Mouse (Mus musculus): Measurements from ENCODE around the gene Dis3l.
"Not testable (repeated sequence)": the region's sequence is repeated elsewhere in the genome, so short reads cannot be mapped to it uniquely, and the experiment has no call there.

The Dis3l gene

DNA sequence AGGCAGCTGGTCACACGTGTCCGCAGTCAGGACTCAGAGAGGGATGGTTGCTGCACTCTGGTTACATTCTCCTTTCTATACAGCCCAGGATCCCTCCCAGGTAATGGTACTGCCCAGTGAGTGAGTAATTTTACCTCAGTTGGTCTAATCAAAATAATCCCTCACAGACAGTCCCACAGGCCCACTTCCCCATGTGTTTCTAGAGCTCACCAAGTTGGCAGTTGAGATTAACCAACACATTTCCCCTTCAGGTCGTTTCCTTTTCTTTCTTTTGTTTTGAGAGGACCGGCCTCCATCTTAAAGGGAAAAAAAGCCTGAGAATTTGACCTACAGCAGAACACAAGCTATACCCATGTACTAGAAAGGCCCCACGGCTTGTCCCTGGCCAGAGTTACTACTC, 4.8 kb upstream of the Dis3l start:
- DNase-seq (ENCODE audit: low read depth, low spot score): no peak
- no peaks in the 10 kb centered on the region for H3K27me3 ChIP-seq (ENCODE audit: control insufficient read depth, insufficient read depth, low read length, poor library complexity, severe bottlenecking)
- no peaks in the 10 kb centered on the region for H3K36me3 ChIP-seq (ENCODE audit: control insufficient read depth, insufficient read depth, low read length, poor library complexity, severe bottlenecking)

DNA sequence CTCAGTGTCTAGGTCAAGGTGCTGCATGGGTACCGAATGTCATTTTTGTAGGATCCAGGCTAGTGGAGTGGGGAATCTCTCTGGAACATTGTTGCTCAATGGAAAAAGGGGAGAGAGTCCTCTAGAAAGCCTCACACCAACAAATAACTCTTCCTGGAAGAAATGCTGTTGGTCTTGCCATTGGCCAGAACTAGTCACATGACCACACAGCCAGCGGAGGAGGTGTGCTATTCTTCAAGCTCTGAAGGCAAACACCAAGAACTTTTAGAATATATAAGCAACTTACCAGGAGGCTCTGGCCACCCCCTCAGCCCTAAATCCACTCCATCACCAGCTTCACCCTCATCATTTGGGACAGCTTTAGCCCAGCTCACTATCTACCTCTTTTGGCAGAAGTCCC, 2.6 kb upstream of the Dis3l start:
- Histone ChIP-seq H3K36me3 (ENCODE audit: control insufficient read depth, insufficient read depth, low read length, poor library complexity, severe bottlenecking) (no peaks in the 10 kb centered on the region), H3K27me3 (ENCODE audit: control insufficient read depth, insufficient read depth, low read length, poor library complexity, severe bottlenecking) (no peaks in the 10 kb centered on the region)
- no peak for DNase-seq (ENCODE audit: low read depth, low spot score)

DNA sequence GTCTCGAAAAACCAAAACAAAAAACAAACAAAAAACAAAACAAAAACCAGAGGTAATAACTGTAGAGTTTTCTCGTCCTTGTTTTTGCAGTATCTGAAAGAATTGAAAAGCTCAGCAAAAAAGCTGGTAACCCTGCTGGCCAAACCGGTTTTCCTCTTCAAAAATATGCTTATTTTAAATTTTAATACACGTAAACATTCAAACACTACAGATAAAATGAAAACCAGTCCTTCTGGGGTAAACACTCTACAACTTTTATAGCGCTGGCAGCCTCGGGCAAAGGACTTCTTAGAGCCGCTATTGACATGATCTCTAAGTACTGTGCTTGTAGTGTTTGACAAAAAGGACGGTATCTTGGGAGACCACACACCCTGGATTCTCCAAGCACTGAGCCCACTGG, 583 bp upstream of the Dis3l start:
- Histone ChIP-seq H3K27me3 (ENCODE audit: control insufficient read depth, insufficient read depth, low read length, poor library complexity, severe bottlenecking) (no peaks in the 10 kb centered on the region), H3K36me3 (ENCODE audit: control insufficient read depth, insufficient read depth, low read length, poor library complexity, severe bottlenecking) (no peaks in the 10 kb centered on the region)
- DNase-seq (ENCODE audit: low read depth, low spot score): no peak

DNA sequence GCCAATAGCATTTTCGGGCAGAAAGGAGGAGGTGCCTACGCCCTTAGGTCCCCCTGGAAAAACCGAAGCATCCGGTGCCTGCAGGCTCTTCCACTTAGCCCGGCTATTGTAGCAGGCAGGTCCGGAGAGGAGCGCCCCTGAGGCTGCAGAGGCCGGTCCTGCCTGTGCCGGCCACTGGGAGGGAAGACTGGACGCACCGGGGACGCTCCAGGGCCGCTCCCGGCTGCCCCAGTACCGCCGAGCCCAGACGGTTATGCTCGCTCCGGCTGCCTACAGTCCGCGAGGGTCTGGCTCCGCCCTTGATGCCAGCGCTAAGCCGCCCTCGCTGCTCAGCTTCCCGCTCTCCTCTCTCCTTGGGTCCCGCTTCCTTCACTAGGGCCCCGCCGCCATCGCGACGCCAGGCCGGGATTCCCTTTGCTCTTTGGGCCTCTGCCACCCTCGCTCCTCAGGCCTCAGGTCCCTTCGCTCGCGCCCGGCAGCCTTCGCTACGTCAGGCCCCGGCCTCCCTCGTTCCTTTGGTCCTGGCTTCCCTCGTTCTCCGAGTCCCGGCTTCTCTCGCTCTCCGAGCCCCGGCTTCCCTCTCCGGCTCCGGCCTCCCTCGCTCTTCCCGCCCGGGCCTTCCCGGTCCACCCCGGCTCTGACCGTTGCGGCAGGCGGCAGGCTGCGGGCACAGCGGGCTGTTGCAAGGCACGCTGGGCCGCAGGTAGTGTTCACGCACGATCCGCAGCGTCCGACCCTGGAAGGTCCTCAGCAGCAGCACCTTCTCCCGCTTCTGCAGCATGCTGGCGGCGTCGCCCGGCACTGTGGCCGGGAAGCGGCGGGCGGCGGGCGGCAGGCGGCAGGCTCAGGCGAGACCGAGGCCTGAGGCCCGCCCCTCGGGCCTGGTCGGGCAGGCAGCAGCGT, 486 bp downstream of the Dis3l start:
- H3K36me3 ChIP-seq (ENCODE audit: control insufficient read depth, insufficient read depth, low read length, poor library complexity, severe bottlenecking): no peaks in the 10 kb centered on the region
- H3K27me3 ChIP-seq (ENCODE audit: control insufficient read depth, insufficient read depth, low read length, poor library complexity, severe bottlenecking): no peaks in the 10 kb centered on the region
- peak; percentile 68 for DNase-seq (ENCODE audit: low read depth, low spot score)

DNA sequence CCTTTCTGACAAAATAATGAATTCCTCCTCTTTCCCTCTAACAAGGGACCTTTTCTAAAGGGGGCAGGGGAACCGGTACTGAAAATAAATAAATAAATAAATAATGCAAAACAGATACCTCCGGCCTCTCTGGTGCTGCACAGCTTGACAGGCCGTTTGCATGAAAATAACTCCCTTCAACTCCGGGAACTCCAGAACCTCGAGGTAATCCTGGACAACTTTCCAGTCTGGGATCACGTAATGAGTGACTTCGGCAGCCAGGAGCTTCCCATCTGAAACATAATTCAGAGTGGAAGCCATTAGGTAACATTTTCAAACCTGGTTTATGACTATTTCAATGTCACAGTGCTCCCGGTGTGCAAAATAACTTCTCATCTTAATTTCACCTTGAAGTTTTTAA, 1.7 kb downstream of the Dis3l start:
- H3K27me3 ChIP-seq (ENCODE audit: control insufficient read depth, insufficient read depth, low read length, poor library complexity, severe bottlenecking): no peaks in the 10 kb centered on the region
- H3K36me3 ChIP-seq (ENCODE audit: control insufficient read depth, insufficient read depth, low read length, poor library complexity, severe bottlenecking): no peaks in the 10 kb centered on the region
- DNase-seq (ENCODE audit: low read depth, low spot score): no peak

DNA sequence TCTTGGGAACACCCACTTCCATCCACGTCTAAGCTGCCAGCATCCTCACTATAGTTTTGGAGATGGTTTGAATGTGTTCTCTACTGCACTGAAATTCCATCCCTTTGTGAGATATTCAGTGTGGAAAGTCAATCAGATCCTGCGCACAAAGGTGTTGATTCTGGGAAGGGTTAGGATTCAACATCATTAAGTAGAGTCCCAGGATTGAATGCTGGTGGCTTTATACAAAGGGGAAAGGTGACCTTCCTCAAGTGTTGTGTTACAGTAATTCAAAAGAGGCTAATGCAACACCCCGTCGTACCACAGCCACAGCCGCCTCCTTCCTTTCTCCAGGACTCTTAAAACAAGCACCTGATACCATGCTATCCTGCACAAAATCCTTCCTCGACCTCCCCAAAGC, 5.3 kb downstream of the Dis3l start:
- Histone ChIP-seq H3K36me3 (ENCODE audit: control insufficient read depth, insufficient read depth, low read length, poor library complexity, severe bottlenecking) (peaks cover 3% of the 10 kb centered on the region; the same call in 1 of the 2 replicates), H3K27me3 (ENCODE audit: control insufficient read depth, insufficient read depth, low read length, poor library complexity, severe bottlenecking) (no peaks in the 10 kb centered on the region)
- no peak for DNase-seq (ENCODE audit: low read depth, low spot score)

DNA sequence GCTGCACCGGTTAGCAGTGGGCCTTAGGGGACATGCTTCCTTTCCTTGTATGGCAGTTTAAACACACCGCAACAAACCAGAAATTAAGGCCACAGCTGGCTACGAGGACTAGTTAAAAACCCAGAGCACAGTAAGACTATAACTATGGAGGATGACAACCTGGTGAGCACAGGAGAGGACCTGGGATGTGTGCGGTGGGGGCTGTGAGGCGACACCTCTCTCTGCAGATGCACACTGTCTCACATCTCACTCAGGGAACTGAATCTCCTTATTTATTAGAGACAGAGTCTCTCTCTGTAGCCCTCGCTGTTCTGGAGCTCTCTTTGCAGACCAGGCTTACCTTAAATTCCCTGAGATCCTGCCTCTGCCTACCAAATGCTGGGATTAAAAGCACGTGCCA, 17.1 kb downstream of the Dis3l start:
- H3K36me3 ChIP-seq (ENCODE audit: control insufficient read depth, insufficient read depth, low read length, poor library complexity, severe bottlenecking): peaks cover 5% of the 10 kb centered on the region
- no peak for DNase-seq (ENCODE audit: low read depth, low spot score)
- H3K27me3 ChIP-seq (ENCODE audit: control insufficient read depth, insufficient read depth, low read length, poor library complexity, severe bottlenecking): no peaks in the 10 kb centered on the region

DNA sequence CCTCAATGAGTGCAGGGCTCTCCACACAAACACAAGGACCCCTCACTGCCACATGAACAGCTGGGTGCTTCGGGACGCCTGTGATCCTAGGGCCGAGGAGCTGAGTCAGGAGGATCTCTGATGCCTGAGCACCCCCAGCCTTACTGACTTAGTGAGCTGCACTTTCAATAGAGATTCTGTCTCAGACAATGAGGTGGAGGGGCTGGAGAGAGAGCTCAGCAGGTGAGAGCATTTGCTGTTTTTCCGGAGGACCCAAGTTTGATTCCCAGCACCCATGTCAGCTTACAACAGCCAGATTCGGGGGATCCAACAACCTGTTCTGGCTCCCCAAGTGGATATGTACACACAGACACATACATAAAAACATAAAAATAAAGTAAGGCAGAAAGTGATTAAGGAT, 24.1 kb downstream of the Dis3l start:
- no peak for DNase-seq (ENCODE audit: low read depth, low spot score)
- Histone ChIP-seq H3K27me3 (ENCODE audit: control insufficient read depth, insufficient read depth, low read length, poor library complexity, severe bottlenecking) (no peaks in the 10 kb centered on the region), H3K36me3 (ENCODE audit: control insufficient read depth, insufficient read depth, low read length, poor library complexity, severe bottlenecking) (peaks cover 11% of the 10 kb centered on the region)

DNA sequence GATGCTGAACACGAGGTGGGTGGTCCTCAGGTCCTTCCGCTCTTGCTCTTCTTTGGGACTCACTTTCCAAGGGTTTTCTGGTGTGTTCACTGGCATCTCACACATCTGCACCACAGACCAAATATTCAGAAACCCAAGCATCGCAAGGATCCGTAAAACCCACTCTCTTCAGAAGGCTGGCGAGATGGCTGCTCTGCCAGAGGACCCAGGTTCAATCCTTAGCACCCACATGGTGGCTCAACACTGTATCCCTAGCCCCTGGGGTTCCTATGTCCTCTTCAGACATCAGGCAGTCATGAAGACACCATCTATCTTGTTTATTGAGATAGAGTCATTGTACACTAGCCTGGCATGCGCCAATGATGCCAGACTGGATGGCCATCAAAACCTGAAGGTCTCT, 26.4 kb downstream of the Dis3l start:
- peaks cover 13% of the 10 kb centered on the region for H3K36me3 ChIP-seq (ENCODE audit: control insufficient read depth, insufficient read depth, low read length, poor library complexity, severe bottlenecking)
- DNase-seq (ENCODE audit: low read depth, low spot score): no peak
- no peaks in the 10 kb centered on the region for H3K27me3 ChIP-seq (ENCODE audit: control insufficient read depth, insufficient read depth, low read length, poor library complexity, severe bottlenecking)

DNA sequence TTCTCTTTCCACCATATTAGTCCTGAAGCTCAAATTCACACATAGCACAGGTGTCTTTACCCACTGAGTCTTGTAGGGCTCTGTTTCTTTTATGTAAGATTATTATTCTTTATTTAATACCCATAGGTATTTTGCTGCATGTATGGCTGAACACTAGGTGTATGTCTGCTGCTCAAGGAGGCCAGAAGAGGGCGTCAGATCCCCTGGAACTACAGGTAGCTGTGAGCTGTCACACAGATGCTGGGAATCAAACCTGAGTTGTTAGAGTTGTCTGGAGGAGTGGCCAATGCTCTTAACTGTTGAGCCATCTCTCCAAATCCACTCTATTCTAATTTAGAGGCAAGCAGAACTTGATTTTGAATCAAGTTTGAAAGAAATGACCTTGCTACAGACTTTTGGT, 29.0 kb downstream of the Dis3l start:
- H3K36me3 ChIP-seq (ENCODE audit: control insufficient read depth, insufficient read depth, low read length, poor library complexity, severe bottlenecking): peaks cover 13% of the 10 kb centered on the region
- H3K27me3 ChIP-seq (ENCODE audit: control insufficient read depth, insufficient read depth, low read length, poor library complexity, severe bottlenecking): no peaks in the 10 kb centered on the region
- DNase-seq (ENCODE audit: low read depth, low spot score): peak; percentile 22

DNA sequence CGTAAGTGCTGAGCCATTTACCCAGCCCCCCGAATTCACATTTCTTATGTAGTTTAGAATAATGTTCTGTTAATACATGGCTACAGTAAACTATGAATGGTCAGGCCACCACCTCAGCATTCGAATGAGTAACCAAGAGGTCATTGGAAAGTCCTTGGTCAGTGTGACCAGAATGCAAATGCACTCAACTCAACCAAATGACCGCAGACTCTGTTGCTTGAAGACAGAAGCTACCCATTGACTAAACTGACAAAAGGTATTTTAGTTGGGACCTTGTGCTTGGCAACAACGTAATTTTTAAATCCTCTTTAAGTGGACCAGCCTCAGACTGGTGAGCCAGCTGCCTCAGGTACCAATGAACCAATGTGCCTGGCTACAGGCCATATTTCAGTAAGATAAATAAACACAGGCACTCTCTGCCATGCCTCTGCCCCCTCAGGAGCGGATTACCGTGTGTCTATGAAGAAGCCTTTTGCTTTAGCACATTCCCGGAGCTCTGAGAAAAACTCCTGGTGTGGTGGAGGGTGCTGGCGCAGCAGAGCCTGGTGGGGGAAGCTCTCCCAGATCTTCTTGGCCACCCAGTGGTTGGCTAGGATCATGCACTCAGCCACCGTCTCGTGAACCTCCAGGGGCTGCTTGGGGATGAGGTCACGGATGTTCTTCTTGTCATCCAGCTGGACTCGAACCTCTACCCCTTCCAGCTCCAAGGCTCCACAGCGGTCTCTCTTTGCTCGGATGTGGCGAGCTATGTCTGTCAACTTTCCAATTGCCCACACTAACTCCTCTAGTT, 29.9 kb downstream of the Dis3l start:
- H3K27me3 ChIP-seq (ENCODE audit: control insufficient read depth, insufficient read depth, low read length, poor library complexity, severe bottlenecking): no peaks in the 10 kb centered on the region
- DNase-seq (ENCODE audit: low read depth, low spot score): no peak

DNA sequence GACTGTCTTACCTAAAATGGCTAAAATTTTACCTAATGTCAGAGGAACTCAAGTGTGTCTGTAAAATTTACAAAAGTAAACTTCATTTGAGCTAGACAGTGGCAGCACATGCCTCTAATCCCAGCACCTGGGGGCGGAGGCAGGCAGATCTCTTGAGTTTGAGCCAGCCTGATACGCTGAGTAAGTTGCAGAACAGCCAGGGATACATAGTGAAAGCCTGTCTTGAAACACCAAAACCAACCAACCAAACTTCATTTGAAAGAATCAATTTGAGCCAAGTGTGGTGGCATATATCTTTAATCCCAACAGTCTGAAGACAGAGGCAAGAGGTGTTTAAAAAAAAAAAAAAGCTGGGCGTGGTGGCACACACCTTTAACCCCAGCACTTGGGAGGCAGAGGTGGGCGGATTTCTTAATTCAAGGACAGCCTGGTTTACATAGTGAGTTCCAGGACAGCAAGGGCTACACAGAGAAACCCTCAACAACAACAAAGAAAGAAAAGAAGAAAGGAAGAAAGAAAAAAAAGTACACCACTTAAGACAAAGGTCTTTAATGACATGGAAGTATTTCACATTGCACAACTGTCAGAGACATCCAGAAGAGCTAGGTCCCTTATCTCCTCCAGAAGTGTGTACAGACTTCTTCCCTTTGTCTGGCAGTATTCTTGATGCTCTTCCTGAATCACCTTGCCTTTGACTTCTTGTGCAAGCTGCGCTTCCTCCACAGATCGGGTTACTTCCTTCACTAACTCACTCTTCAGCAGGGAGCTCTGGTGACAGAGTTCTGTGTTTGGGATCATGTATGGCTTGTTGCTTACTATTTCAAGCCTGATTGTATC, 34.4 kb downstream of the Dis3l start:
- no peaks in the 10 kb centered on the region for H3K27me3 ChIP-seq (ENCODE audit: control insufficient read depth, insufficient read depth, low read length, poor library complexity, severe bottlenecking)
- H3K36me3 ChIP-seq (ENCODE audit: control insufficient read depth, insufficient read depth, low read length, poor library complexity, severe bottlenecking): peaks cover 12% of the 10 kb centered on the region
- no peak for DNase-seq (ENCODE audit: low read depth, low spot score)

More for the DNA sequence above, 29.9 kb downstream of the Dis3l start:
- H3K36me3 ChIP-seq (ENCODE audit: control insufficient read depth, insufficient read depth, low read length, poor library complexity, severe bottlenecking): peaks cover 16% of the 10 kb centered on the region

DNA sequence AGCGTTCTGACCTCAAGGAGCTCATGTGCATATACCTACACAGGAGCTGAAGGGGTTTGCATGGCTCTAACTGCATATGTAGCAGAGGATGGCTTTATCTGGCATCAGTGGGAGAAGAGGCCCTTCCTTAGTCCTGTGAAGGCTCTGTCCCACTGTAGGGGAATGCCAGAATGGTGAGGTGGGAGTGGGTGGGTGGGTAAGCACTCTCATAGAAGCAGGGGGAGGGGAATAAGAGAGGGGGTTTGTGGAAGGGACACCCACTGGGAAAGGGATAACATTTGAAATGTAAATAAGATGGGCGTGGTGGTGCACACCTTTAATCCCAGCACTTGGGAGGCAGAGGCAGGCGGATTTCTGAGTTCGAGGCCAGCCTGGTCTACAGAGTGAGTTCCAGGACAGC, 38.0 kb downstream of the Dis3l start:
- peaks cover 12% of the 10 kb centered on the region for H3K36me3 ChIP-seq (ENCODE audit: control insufficient read depth, insufficient read depth, low read length, poor library complexity, severe bottlenecking)
- not testable (repeated sequence) for H3K27me3 ChIP-seq (ENCODE audit: control insufficient read depth, insufficient read depth, low read length, poor library complexity, severe bottlenecking); DNase-seq (ENCODE audit: low read depth, low spot score)

DNA sequence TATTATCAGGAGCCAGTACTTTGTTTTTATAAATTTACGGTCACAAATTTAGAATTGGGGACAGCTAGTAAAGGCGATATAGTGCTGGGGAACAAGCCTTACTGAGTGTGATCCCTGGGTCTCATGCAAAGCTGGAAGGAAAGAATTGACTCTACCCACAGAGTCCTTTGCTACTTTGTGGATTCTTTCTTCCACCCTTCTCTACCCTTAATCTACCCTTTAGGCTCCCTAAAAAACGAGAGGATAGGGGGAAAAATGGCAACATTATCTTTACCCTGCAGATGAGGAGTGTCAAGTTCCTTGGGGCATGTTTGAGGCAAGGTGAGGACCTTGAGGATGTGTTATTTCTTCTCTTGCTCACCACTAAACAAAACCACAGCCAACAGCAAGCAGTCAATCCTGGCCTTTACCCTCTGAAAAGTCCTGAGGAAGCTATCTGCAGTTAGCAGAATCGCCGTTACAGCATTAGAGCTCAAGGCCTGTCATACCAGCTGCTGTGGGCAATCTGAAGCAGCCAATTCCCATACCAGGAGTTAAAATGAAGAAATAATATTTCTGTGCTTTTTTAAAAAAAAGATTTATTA, 58.6 kb downstream of the Dis3l start:
- Histone ChIP-seq H3K27me3 (ENCODE audit: control insufficient read depth, insufficient read depth, low read length, poor library complexity, severe bottlenecking) (no peaks in the 10 kb centered on the region), H3K36me3 (ENCODE audit: control insufficient read depth, insufficient read depth, low read length, poor library complexity, severe bottlenecking) (no peaks in the 10 kb centered on the region)
- DNase-seq (ENCODE audit: low read depth, low spot score): no peak

Data from splenic B cell, adult 2 months (primary cell).